Mouse (Mus musculus) spleen, adult 12 weeks (tissue): ENCODE results near the gene Inka2.

Experiments used
- DNase-seq: peaks from one replicate; pipeline ENCODE4 v3.0.0; 2022; ENCODE audit warnings: low spot score

Inka2 gene

GRCm38 (mm10) chr3:105704031-105705008 is at the start of gene Inka2:
Inka2 (plus strand) TSS chr3:105704599.
- peak; percentile 62 for DNase-seq

DNA sequence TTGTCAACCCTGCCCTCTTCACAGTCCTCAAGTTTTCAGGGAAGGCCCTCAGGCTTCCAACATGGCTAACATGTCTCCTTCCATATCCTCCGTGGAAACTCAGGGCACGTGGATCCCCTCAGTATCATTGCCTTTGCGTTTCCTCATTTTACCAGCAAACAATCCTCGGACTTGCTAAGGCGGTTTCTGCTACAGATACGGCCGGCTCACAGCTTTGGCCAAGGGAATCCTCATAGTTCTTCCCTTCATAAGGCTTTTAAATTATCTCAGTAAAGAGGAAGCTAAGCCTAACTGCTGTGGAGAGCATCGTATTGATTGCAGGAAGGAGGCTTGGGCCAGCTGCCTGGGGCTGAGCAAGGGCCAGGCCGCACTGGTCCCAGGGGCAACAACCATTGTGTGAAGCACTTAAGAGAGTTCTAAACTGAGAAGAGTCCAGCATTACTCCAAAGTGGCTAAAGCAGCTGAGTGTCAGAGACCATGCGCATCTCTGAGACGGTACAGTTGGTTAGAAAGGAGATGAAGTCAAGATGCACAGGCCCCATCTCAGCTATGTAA is 49.3 kb upstream of the Inka2 start:
- DNase-seq, result no peak

- no peak for DNase-seq
Measured at GRCm38 (mm10) chr3:105660530-105660929, 43.9 kb upstream of the Inka2 start.

DNA sequence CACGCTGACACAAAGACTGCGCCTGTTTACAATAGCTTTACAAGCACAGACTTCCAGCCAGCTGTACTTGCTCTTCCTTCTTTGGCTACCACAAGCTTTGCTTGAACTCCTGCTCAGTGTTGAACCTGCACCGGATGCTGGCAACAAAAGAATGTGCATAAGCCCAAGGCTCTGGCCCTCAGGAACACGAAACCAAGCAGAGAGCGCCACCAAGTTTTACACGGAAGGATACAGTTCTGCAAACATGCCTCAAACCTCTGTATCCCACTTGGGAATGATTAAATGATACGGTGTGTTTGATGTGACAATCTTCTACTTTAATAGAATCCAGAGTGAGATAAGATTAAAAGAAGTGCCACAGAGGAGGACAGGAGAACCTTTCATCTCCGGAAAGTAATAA is 41.4 kb upstream of the Inka2 start:
- DNase-seq, result no peak

- no peak for DNase-seq
Measured at GRCm38 (mm10) chr3:105665105-105665765, 39.2 kb upstream of the Inka2 start.

DNA sequence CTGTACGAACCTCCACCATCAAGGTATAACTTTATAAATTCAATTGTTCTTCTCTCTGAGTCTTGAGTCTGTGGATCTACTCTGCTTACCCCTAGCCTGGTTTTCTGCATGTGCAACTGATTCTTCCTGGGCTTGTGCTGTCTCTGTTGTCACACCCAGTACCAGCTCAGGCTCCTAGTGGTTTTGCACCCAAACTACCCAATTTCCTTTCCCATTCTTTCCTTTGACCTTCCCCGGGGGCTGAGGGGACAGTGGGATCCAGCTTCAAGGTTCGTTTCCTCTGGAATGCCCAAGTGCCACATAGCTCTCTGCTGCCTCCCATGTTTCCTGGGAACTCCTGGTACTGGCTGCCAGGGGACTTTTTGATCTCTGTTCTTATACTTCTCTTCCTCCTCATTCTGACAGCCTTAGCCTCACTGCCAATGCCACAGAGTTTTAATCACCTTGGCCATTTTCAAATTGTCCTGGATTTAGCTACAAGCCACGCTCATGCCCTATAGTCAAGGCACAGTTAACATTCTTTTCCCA is 37.3 kb upstream of the Inka2 start:
- DNase-seq, result no peak

DNA sequence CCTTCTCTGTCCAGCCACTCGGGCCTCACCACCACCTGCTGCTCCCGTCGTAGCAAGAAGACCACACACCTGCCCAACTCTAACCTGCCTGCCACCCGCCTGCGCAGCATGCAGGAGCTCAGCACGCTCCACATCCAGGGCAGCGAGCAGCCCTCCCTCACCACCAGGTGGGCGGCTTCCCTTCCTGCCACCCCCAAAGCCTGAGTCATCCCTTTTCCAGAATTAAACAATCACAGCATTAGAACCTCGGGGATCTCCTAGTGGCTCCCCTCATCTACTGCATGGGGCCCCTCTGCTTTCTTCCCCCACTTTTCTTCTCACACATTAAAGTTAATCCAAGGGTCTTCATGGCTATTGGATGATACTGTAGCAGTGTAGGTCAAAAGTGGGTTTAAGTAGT is 36.2 kb upstream of the Inka2 start:
- no peak for DNase-seq

DNA sequence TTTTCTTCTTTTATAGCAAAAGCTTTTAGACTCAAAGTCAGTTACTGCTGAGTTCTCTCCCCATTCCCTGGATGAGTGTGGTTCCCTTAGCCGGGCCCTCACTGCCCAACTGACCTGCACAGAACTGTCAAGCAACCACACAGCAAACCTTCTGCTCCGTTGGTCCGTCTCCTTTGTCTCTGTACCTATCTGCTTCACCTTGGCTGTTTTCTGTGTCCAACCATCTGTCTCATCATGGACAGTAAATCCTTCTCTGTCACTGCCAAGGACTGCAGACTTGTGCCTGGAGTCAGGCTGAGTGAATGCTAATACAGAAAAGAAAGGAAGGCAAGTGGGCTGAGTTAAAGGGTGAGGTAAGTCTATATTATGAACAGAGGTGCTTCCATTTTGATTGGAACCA is 34.6 kb upstream of the Inka2 start:
- no peak for DNase-seq

GRCm38 (mm10) chr3:105670801-105671200 is 33.6 kb upstream of the Inka2 start:
- no peak for DNase-seq

- DNase-seq, result peak; percentile 34
Measured at GRCm38 (mm10) chr3:105674595-105675218, 29.7 kb upstream of the Inka2 start.

DNA sequence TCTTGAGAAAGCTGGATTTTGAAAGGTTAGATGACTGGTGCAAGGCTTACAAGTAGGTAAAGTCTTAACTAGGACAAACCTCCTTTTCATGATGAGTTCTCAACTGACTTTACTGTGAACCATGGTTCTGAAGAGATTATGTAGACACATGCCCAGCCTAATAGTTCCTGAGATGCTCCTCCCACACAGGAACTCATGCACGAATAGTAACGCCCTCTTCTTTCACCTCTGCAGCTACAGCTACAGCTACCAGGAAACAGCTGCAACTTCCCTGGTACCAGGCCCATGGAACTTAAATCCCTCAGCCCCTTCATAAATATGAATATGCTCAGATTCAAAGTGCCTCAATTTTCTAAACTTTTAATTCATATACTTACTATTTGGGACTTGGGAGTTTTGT is 28.5 kb upstream of the Inka2 start:
- no peak for DNase-seq

GRCm38 (mm10) chr3:105680346-105680745 is 24.1 kb upstream of the Inka2 start:
- DNase-seq, result no peak

- no peak for DNase-seq
Measured at GRCm38 (mm10) chr3:105686394-105687323, 17.7 kb upstream of the Inka2 start.

GRCm38 (mm10) chr3:105687324-105688060 is 16.9 kb upstream of the Inka2 start, which contains the start of gene Ddx20:
Ddx20 (minus strand) TSS chr3:105687574.
- peak; percentile 93 for DNase-seq

DNA sequence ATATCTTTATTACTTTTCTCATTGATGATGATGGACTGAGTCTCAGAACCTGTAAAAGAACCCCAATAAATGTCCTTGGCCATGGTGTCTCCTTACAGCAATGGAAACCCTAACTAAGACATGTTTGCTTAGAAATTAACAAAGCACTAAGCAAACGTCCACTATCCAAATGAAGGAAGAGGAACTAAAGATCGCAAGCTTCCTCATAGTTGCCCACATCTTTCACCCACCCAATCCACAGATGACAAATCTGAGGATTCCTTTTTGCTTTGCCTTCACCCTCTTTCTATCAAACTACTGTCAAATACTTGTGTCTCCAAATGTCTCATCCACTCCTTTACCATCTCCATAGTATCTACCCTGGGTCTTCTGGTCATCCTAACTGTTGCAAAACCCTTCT is 15.9 kb upstream of the Inka2 start:
- no peak for DNase-seq

- no peak for DNase-seq
Measured at GRCm38 (mm10) chr3:105693327-105694080, 10.9 kb upstream of the Inka2 start.

GRCm38 (mm10) chr3:105695476-105696386 is 8.7 kb upstream of the Inka2 start:
- no peak for DNase-seq

DNA sequence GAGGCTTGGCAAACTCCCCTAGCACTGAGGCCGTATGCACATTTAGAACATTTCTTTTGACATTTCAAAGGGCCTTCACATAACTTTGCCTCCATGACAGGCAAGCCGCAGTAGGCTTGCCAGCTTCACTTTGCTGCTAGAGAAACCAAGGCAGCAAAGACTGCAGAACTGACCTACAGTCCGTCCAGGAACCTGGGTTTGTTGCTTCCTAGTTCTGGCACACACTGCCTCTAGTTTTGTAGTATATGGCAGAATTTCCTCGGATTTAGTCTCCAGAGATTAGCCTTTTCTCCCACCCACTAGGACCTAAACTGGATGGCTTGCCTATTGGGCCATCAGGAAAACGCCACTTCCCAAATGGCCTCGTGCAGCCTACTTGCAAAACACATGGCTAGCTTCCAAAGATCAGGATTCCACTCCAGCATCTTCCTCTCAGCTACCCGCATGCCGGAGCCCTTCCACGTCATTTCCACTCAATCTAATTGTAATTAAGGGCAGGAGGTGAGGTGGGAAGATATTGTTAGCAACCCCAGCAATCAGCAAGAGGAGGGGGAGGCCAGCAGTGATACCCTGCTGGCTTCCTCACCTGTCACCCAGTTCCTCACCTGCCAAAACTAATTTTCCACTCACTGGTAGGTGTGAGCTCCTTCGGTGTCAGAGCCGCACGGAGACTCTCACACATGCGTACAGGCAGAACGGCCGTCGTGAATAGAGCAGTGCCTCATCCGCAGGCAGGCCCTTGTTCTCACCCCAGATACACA is 7.8 kb upstream of the Inka2 start:
- DNase-seq, result no peak
